Mouse (Mus musculus): ENCODE data around the gene Ahdc1. TPM values are rescaled to one million over a fixed set of nuclear protein-coding genes. Genes with fewer than 3 reads are reported as not detected.

Gene Ahdc1
- polyA plus RNA-seq, 1 experiment, result 58.2 TPM

GRCm38 (mm10) chr4:133056069-133056890 lies 45.2 kb downstream of the Ahdc1 start:
- H3K79me2 ChIP-seq (ENCODE audit: control insufficient read depth, insufficient read depth), result peaks cover 49% of the 10 kb centered on the region
- H3K27me3 ChIP-seq (ENCODE audit: control insufficient read depth, insufficient read depth, insufficient read length), result no peaks in the 10 kb centered on the region
- TF ChIP-seq USF1 (IDR thresholded peaks at IDR 0.05; ENCODE audit: low read depth) (no peak), MYOG (IDR thresholded peaks at IDR 0.05; ENCODE audit: control insufficient read depth in 1 of 3, insufficient read depth in 1 of 3, insufficient read length in 2 of 3, low read depth in 2 of 3) (peak in 1 of 3 experiments; percentile 36), POLR2AphosphoS2 (IDR thresholded peaks at IDR 0.05; ENCODE audit: insufficient read length, low read depth) (peak; percentile 44), MYOD1 (IDR thresholded peaks at IDR 0.05; ENCODE audit: control insufficient read depth in 1 of 3, insufficient read length in 2 of 3, low read depth in 2 of 3) (no peak), POLR2A (IDR thresholded peaks at IDR 0.05; ENCODE audit: insufficient read length, low read depth) (peak; percentile 73), E2F4 (IDR thresholded peaks at IDR 0.05; ENCODE audit: insufficient read depth) (no peak), CEBPB (IDR thresholded peaks at IDR 0.05; ENCODE audit: insufficient read depth, poor library complexity, severe bottlenecking) (no peak), SRF (IDR thresholded peaks at IDR 0.05; ENCODE audit: control insufficient read depth, insufficient read length, low read depth) (no peak)
- H3K4me2 ChIP-seq (ENCODE audit: low read depth), result peak overlapping the region; percentile 94
- H3ac ChIP-seq (ENCODE audit: control insufficient read depth, insufficient read length), result no peak overlapping the region
- peaks cover 14% of the 10 kb centered on the region for H3K36me3 ChIP-seq (ENCODE audit: control insufficient read depth, insufficient read depth)
- H3K4me3 ChIP-seq, result peak overlapping the region; percentile 16

DNA sequence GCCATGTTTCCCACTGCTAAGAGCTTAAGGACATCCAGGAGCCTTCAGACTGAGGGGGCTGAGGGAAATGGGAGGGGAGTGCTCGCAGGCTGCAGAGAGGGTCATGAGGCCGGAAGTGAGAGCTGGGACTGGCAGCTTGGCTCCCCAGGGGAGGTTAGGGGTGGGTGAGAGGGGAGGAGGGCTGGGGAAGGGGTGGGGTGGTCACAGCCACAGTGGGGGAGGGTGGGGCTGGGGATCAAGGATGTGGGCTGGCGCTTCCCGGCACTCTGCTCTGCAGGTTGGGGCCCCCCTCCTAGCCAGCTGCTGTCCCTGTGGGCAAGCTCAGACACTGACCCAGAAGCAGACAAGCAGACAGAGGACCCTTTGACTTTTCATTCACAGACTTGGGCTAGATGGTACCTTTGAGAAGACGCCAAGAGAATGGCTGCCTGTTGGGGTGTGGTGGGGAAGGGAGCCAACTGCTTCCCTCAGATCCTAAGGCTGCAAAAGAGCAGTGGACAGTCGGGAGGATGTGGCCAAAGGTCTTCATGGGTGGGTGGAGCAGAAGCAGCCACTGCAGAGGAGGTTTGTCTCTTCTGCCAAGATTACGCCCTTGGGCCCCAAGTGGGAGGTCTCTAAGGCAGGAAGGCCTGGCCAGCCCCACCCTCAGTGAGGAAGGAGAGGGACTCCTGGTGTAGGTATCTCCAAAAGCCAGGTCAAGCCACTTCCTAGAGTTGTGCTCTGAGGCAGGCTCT lies 46.5 kb downstream of the Ahdc1 start:
- Histone ChIP-seq H3K27me3 (ENCODE audit: control insufficient read depth, insufficient read depth, insufficient read length) (no peaks in the 10 kb centered on the region), H3K79me2 (ENCODE audit: control insufficient read depth, insufficient read depth) (peaks cover 36% of the 10 kb centered on the region), H3K4me3 (peak overlapping the region; percentile 16), H3K4me2 (ENCODE audit: low read depth) (peak overlapping the region; percentile 94), H3ac (ENCODE audit: control insufficient read depth, insufficient read length) (no peak overlapping the region), H3K36me3 (ENCODE audit: control insufficient read depth, insufficient read depth) (peaks cover 14% of the 10 kb centered on the region)
- TF ChIP-seq CEBPB (IDR thresholded peaks at IDR 0.05; ENCODE audit: insufficient read depth, poor library complexity, severe bottlenecking) (no peak), MYOD1 (IDR thresholded peaks at IDR 0.05; ENCODE audit: control insufficient read depth in 1 of 3, insufficient read length in 2 of 3, low read depth in 2 of 3) (peak in 2 of 3 experiments; percentile 73 to 78), MYOG (IDR thresholded peaks at IDR 0.05; ENCODE audit: control insufficient read depth in 1 of 3, insufficient read depth in 1 of 3, insufficient read length in 2 of 3, low read depth in 2 of 3) (peak in 1 of 3 experiments; percentile 85), POLR2AphosphoS2 (IDR thresholded peaks at IDR 0.05; ENCODE audit: insufficient read length, low read depth) (peak; percentile 25), POLR2A (IDR thresholded peaks at IDR 0.05; ENCODE audit: insufficient read length, low read depth) (peak; percentile 35), E2F4 (IDR thresholded peaks at IDR 0.05; ENCODE audit: insufficient read depth) (no peak), MAX (IDR thresholded peaks at IDR 0.05; ENCODE audit: low read depth) (no peak), SRF (IDR thresholded peaks at IDR 0.05; ENCODE audit: control insufficient read depth, insufficient read length, low read depth) (no peak), REST (IDR thresholded peaks at IDR 0.05; ENCODE audit: insufficient read depth, insufficient read length) (no peak), TCF3 (IDR thresholded peaks at IDR 0.05; ENCODE audit: insufficient read length, low read depth) (peak; percentile 20), TCF12 (IDR thresholded peaks at IDR 0.05; ENCODE audit: insufficient read depth, poor library complexity, severe bottlenecking) (peak; percentile 10), USF1 (IDR thresholded peaks at IDR 0.05; ENCODE audit: low read depth) (peak; percentile 62)

GRCm38 (mm10) chr4:133058123-133058453 lies 47.0 kb downstream of the Ahdc1 start:
- Histone ChIP-seq H3K79me2 (ENCODE audit: control insufficient read depth, insufficient read depth) (peaks cover 31% of the 10 kb centered on the region), H3K36me3 (ENCODE audit: control insufficient read depth, insufficient read depth) (peaks cover 14% of the 10 kb centered on the region), H3K27me3 (ENCODE audit: control insufficient read depth, insufficient read depth, insufficient read length) (no peaks in the 10 kb centered on the region), H3K4me3 (peak overlapping the region; percentile 16), H3ac (ENCODE audit: control insufficient read depth, insufficient read length) (no peak overlapping the region), H3K4me2 (ENCODE audit: low read depth) (peak overlapping the region; percentile 94)
- TF ChIP-seq TCF12 (IDR thresholded peaks at IDR 0.05; ENCODE audit: insufficient read depth, poor library complexity, severe bottlenecking) (no peak), POLR2A (IDR thresholded peaks at IDR 0.05; ENCODE audit: insufficient read length, low read depth) (peak; percentile 3)

DNA sequence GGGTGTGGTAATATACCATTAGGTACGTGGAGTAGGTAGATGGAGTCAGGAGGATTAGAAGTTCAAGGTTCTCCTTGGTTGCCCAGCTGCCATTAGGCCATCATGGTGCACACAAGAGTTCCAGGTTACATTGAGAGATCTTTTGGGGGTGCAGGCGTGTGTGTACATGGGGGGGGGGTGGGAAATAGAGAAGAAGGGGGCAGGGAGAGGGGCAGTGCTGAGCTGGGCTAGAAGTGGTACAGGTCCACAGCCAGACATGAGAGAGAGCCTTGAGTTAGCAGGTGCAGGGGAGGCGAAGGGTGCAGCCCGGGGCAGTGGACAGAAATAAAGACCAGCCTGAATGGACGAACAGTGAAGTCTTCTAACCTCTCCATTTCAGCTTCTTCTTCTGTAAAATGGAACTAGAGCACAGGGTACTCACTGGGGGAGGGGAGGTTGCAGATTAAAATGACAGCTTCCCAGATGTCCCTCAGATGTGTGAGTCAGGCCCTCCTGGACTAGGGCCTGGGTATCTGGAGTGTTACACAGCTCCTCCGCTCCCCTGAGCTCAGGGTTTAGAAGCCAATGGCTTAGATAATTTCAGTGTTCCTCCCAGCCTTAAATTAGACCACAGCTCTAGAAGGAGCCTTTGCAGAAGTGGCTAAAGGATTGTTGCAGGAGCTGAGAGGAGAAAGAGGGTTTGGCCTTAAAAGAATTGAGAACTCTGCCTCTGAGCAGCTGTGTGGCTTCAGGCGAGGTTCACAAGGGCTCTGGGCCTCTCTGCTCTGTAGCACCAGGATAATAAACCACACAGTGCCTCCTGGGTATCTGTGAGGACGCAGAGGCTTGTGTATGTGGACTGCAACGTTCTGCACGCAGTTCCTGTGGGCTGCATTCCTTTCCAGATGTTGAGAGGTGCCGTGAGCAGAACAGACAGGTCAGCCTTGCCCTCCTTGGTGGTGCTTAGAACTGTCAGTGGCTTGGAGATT lies 47.7 kb downstream of the Ahdc1 start:
- no peak overlapping the region for H3K4me3 ChIP-seq
- H3K36me3 ChIP-seq (ENCODE audit: control insufficient read depth, insufficient read depth), result peaks cover 20% of the 10 kb centered on the region
- H3K4me2 ChIP-seq (ENCODE audit: low read depth), result peak overlapping the region; percentile 94
- H3ac ChIP-seq (ENCODE audit: control insufficient read depth, insufficient read length), result no peak overlapping the region
- H3K27me3 ChIP-seq (ENCODE audit: control insufficient read depth, insufficient read depth, insufficient read length), result no peaks in the 10 kb centered on the region
- peaks cover 26% of the 10 kb centered on the region for H3K79me2 ChIP-seq (ENCODE audit: control insufficient read depth, insufficient read depth)
- TF ChIP-seq POLR2A (IDR thresholded peaks at IDR 0.05; ENCODE audit: insufficient read length, low read depth) (peak; percentile 14), MYOD1 (IDR thresholded peaks at IDR 0.05; ENCODE audit: control insufficient read depth in 1 of 3, insufficient read length in 2 of 3, low read depth in 2 of 3) (no peak)

Data from myocyte (in vitro differentiated cells).